Mouse (Mus musculus) cerebellum, postnatal 10 days (tissue): ENCODE data around the gene Postn.

Source experiments
- DNase-seq, 2 experiments: peaks; one replicate each; pipeline ENCODE4 v3.0.0; 2021; ENCODE audit warnings: mixed read lengths in 2 of 2

The Postn gene

GRCm38 (mm10) chr3:54360897-54361296, at the start of gene Postn:
Gene Postn, plus strand, starts transcription at chr3:54361109.
- DNase-seq = no peak

- peak; percentile 12 to 15 for DNase-seq
Observed at GRCm38 (mm10) chr3:54314055-54314454, 46.9 kb upstream of the Postn start.

GRCm38 (mm10) chr3:54352891-54353652, 7.8 kb upstream of the Postn start:
- peak; percentile 85 to 87 for DNase-seq

GRCm38 (mm10) chr3:54357561-54357960, 3.3 kb upstream of the Postn start:
- peak in 1 of 2 experiments; percentile 9 for DNase-seq

GRCm38 (mm10) chr3:54358463-54359189, 2.3 kb upstream of the Postn start:
- DNase-seq = peak; percentile 8 to 14

GRCm38 (mm10) chr3:54361656-54362055, 747 bp downstream of the Postn start:
- DNase-seq = no peak

GRCm38 (mm10) chr3:54371015-54371414, 10.1 kb downstream of the Postn start:
- no peak for DNase-seq

GRCm38 (mm10) chr3:54372625-54373024, 11.7 kb downstream of the Postn start:
- no peak for DNase-seq

GRCm38 (mm10) chr3:54376014-54376413, 15.1 kb downstream of the Postn start:
- DNase-seq = no peak

GRCm38 (mm10) chr3:54377647-54378046, 16.7 kb downstream of the Postn start:
- no peak for DNase-seq

- DNase-seq = no peak
Observed at GRCm38 (mm10) chr3:54378135-54378534, 17.2 kb downstream of the Postn start.

GRCm38 (mm10) chr3:54379981-54380380, 19.1 kb downstream of the Postn start:
- DNase-seq = no peak

GRCm38 (mm10) chr3:54399321-54399720, 38.4 kb downstream of the Postn start:
- no peak for DNase-seq

GRCm38 (mm10) chr3:54399911-54400310, 39.0 kb downstream of the Postn start:
- DNase-seq = no peak

GRCm38 (mm10) chr3:54400617-54401016, 39.7 kb downstream of the Postn start:
- no peak for DNase-seq

GRCm38 (mm10) chr3:54401706-54402105, 40.8 kb downstream of the Postn start:
- DNase-seq = no peak

GRCm38 (mm10) chr3:54403791-54404190, 42.9 kb downstream of the Postn start:
- DNase-seq = no peak

- DNase-seq = no peak
Observed at GRCm38 (mm10) chr3:54406567-54406966, 45.7 kb downstream of the Postn start.

GRCm38 (mm10) chr3:54411052-54411451, 50.1 kb downstream of the Postn start:
- DNase-seq = no peak

- no peak for DNase-seq
Observed at GRCm38 (mm10) chr3:54412885-54413583, 52.1 kb downstream of the Postn start.

- no peak for DNase-seq
Observed at GRCm38 (mm10) chr3:54413584-54413897, 52.6 kb downstream of the Postn start.

GRCm38 (mm10) chr3:54414386-54414785, 53.5 kb downstream of the Postn start:
- DNase-seq = no peak

- DNase-seq = no peak
Observed at GRCm38 (mm10) chr3:54417833-54418386, 57.0 kb downstream of the Postn start.
